Mouse (Mus musculus): ENCODE data around the gene Ank2. TPM values are rescaled to one million over a fixed set of nuclear protein-coding genes. Genes with fewer than 3 reads are reported as not detected.
"Not testable (repeated sequence)": the region's sequence is repeated elsewhere in the genome, so short reads cannot be mapped to it uniquely, and the experiment has no call there.

Ank2 gene
- total RNA-seq, 2 experiments from 2014 or later = 38.6 to 42.5 TPM

GRCm38 (mm10) chr3:127481658-127482057 lies 17.5 kb downstream of the Ank2 start:
- no peak for DNase-seq

GRCm38 (mm10) chr3:127480369-127480768 lies 18.8 kb downstream of the Ank2 start:
- DNase-seq = not testable (repeated sequence)

- no peak for DNase-seq
Measured at GRCm38 (mm10) chr3:127474115-127474514, 25.0 kb downstream of the Ank2 start.

- DNase-seq = no peak
Measured at GRCm38 (mm10) chr3:127469164-127469752, 29.9 kb downstream of the Ank2 start.

- no peak for DNase-seq
Measured at GRCm38 (mm10) chr3:127468569-127468968, 30.6 kb downstream of the Ank2 start.

GRCm38 (mm10) chr3:127463816-127464480 lies 35.2 kb downstream of the Ank2 start:
- DNase-seq = no peak

- DNase-seq = no peak
Measured at GRCm38 (mm10) chr3:127463165-127463564, 36.0 kb downstream of the Ank2 start.

GRCm38 (mm10) chr3:127462413-127462812 lies 36.7 kb downstream of the Ank2 start:
- no peak for DNase-seq

GRCm38 (mm10) chr3:127460891-127461437 lies 38.2 kb downstream of the Ank2 start:
- no peak for DNase-seq

- DNase-seq = no peak
Measured at GRCm38 (mm10) chr3:127459858-127460257, 39.3 kb downstream of the Ank2 start.

- no peak for DNase-seq
Measured at GRCm38 (mm10) chr3:127458925-127459324, 40.2 kb downstream of the Ank2 start.

GRCm38 (mm10) chr3:127458420-127458798 lies 40.7 kb downstream of the Ank2 start:
- DNase-seq = no peak

GRCm38 (mm10) chr3:127457761-127458419 lies 41.3 kb downstream of the Ank2 start:
- DNase-seq = no peak

- DNase-seq = peak in 1 of 2 experiments; percentile 27
Measured at GRCm38 (mm10) chr3:127453738-127454137, 45.4 kb downstream of the Ank2 start.

GRCm38 (mm10) chr3:127453254-127453653 lies 45.9 kb downstream of the Ank2 start:
- no peak for DNase-seq

GRCm38 (mm10) chr3:127452233-127452632 lies 46.9 kb downstream of the Ank2 start:
- no peak for DNase-seq

- DNase-seq = no peak
Measured at GRCm38 (mm10) chr3:127451741-127452140, 47.4 kb downstream of the Ank2 start.

GRCm38 (mm10) chr3:127451070-127451469 lies 48.1 kb downstream of the Ank2 start:
- peak; percentile 53 to 58 for DNase-seq

GRCm38 (mm10) chr3:127446173-127446572 lies 53.0 kb downstream of the Ank2 start:
- peak; percentile 74 to 79 for DNase-seq

- no peak for DNase-seq
Measured at GRCm38 (mm10) chr3:127433291-127433690, 65.9 kb downstream of the Ank2 start.

- no peak for DNase-seq
Measured at GRCm38 (mm10) chr3:127429866-127430265, 69.3 kb downstream of the Ank2 start.

- no peak for DNase-seq
Measured at GRCm38 (mm10) chr3:127428527-127428926, 70.6 kb downstream of the Ank2 start.

GRCm38 (mm10) chr3:127416950-127417349 lies 82.2 kb downstream of the Ank2 start:
- no peak for DNase-seq

Measured in adrenal gland, postnatal 36 days (tissue).